Mouse (Mus musculus) hindbrain, embryonic 15.5 days (tissue): ENCODE measurements at regions not wholly inside any gene's neighbourhood (a gene's known extent, or its start where the extent isn't known, plus 50 kb on each side); places are given as distances from the start of the nearest gene placed in this dataset.

ENCODE experiments used
- ATAC-seq: fragments of 200-750 bp; cut with Nextera tagmentation; 2 replicates; pipeline ENCODE4 v1.8.0; 2017; ENCODE audit warnings: low read depth, moderate number of reproducible peaks, moderate TSS enrichment; ENCODE audit not compliant: low FRiP score
- H3K27ac ChIP-seq: fragments of 300-500 bp; sonication (generic); replicated peaks from 2 replicates; pipeline ENCODE4 v1.5.1; 2015; ENCODE audit warnings: mild to moderate bottlenecking, inconsistent platforms
- H3K27me3 ChIP-seq: fragments of 300-500 bp; sonication (generic); 2 replicates; pipeline ENCODE4 v1.6.1; 2015; ENCODE audit warnings: control low read depth, inconsistent platforms
- H3K36me3 ChIP-seq: fragments of 300-500 bp; sonication (generic); 2 replicates; pipeline ENCODE4 v1.6.1; 2015; ENCODE audit warnings: control low read depth, inconsistent platforms
- H3K4me1 ChIP-seq: fragments of 300-500 bp; sonication (generic); replicated peaks from 2 replicates; pipeline ENCODE4 v1.6.1; 2015; ENCODE audit warnings: control low read depth, inconsistent platforms
- H3K4me2 ChIP-seq: fragments of 300-500 bp; sonication (generic); 2 replicates; pipeline ENCODE4 v1.6.1; 2015; ENCODE audit warnings: moderate library complexity, mild to moderate bottlenecking, inconsistent platforms
- H3K4me3 ChIP-seq: fragments of 300-500 bp; sonication (generic); 2 replicates; pipeline ENCODE4 v1.5.1; 2015; ENCODE audit warnings: mild to moderate bottlenecking, inconsistent platforms
- H3K9ac ChIP-seq: fragments of 300-500 bp; sonication (generic); 2 replicates; pipeline ENCODE4 v1.6.1; 2015; ENCODE audit warnings: inconsistent platforms
- H3K9me3 ChIP-seq: fragments of 300-500 bp; sonication (generic); 2 replicates; pipeline ENCODE4 v1.6.1; 2016; ENCODE audit warnings: control low read depth, inconsistent platforms
- WGBS: fragments of 180-500 bp; shearing (Covaris S2); methylation state at CpG from one replicate; pipeline ENCODE4 v1.1.7; 2015; 5-methylcytosine and 5-hydroxymethylcytosine counted together

- 55% methylated on average over 18 of the region's 18 CpGs for WGBS
- H3K27ac ChIP-seq: no peak overlapping the region
- no peak overlapping the region for H3K9ac ChIP-seq
- H3K36me3 ChIP-seq: no peaks in the 10 kb centered on the region
- no peak overlapping the region for H3K4me2 ChIP-seq
- no peaks in the 10 kb centered on the region for H3K9me3 ChIP-seq
- 0 out of 2 replicates have a peak, but pooled peaks cover 5% of the 10 kb centered on the region for H3K4me1 ChIP-seq
- no peaks in the 10 kb centered on the region for H3K27me3 ChIP-seq
- H3K4me3 ChIP-seq: no peak overlapping the region
- ATAC-seq: peak; percentile 93
Measured at GRCm38 (mm10) chr11:19264798-19265671, 246.2 kb upstream of the Meis1 start.

GRCm38 (mm10) chr11:19265672-19265972, 246.8 kb upstream of the Meis1 start:
- ATAC-seq: no peak
- Histone ChIP-seq H3K9me3 (no peaks in the 10 kb centered on the region), H3K4me1 (0 out of 2 replicates have a peak, but pooled peaks cover 5% of the 10 kb centered on the region), H3K4me3 (no peak overlapping the region), H3K4me2 (no peak overlapping the region), H3K9ac (no peak overlapping the region), H3K27ac (no peak overlapping the region), H3K27me3 (no peaks in the 10 kb centered on the region), H3K36me3 (no peaks in the 10 kb centered on the region)
- 51% methylated on average over 3 of the region's 3 CpGs for WGBS

- H3K9me3 ChIP-seq: no peaks in the 10 kb centered on the region
- no peak for ATAC-seq
- 79% methylated on average over 6 of the region's 6 CpGs for WGBS
Measured at GRCm38 (mm10) chr11:19290971-19291370, 272.2 kb upstream of the Meis1 start.

GRCm38 (mm10) chr11:19299411-19299810, 280.6 kb upstream of the Meis1 start:
- H3K27ac ChIP-seq: no peak overlapping the region
- 88% methylated on average over 1 of the region's 1 CpGs for WGBS
- no peak overlapping the region for H3K9ac ChIP-seq
- no peak overlapping the region for H3K4me3 ChIP-seq
- H3K36me3 ChIP-seq: no peaks in the 10 kb centered on the region
- H3K4me1 ChIP-seq: 0 out of 2 replicates have a peak, but pooled peaks cover 4% of the 10 kb centered on the region
- no peak for ATAC-seq
- H3K9me3 ChIP-seq: no peaks in the 10 kb centered on the region
- H3K27me3 ChIP-seq: no peaks in the 10 kb centered on the region
- H3K4me2 ChIP-seq: no peak overlapping the region

More at GRCm38 (mm10) chr11:19290971-19291370, 272.2 kb upstream of the Meis1 start:
- H3K4me1 ChIP-seq: no peaks in the 10 kb centered on the region
- H3K27ac ChIP-seq: no peak overlapping the region
- H3K9ac ChIP-seq: no peak overlapping the region
- no peak overlapping the region for H3K4me2 ChIP-seq
- H3K27me3 ChIP-seq: no peaks in the 10 kb centered on the region
- no peaks in the 10 kb centered on the region for H3K36me3 ChIP-seq
- H3K4me3 ChIP-seq: no peak overlapping the region

GRCm38 (mm10) chr11:19306687-19307086, 287.9 kb upstream of the Meis1 start:
- 89% methylated on average over 5 of the region's 5 CpGs for WGBS
- H3K27ac ChIP-seq: no peak overlapping the region

GRCm38 (mm10) chr11:19330685-19331239, 312.0 kb upstream of the Meis1 start:
- Histone ChIP-seq H3K27ac (no peak overlapping the region), H3K9me3 (no peaks in the 10 kb centered on the region), H3K27me3 (no peaks in the 10 kb centered on the region), H3K4me2 (no peak overlapping the region), H3K4me3 (no peak overlapping the region), H3K36me3 (no peaks in the 10 kb centered on the region), H3K9ac (no peak overlapping the region), H3K4me1 (no peaks in the 10 kb centered on the region)
- no peak for ATAC-seq
- WGBS: 50% methylated on average over 2 of the region's 3 CpGs

More at GRCm38 (mm10) chr11:19306687-19307086, 287.9 kb upstream of the Meis1 start:
- H3K4me1 ChIP-seq: 0 out of 2 replicates have a peak, but pooled peaks cover 4% of the 10 kb centered on the region
- no peak for ATAC-seq
- H3K27me3 ChIP-seq: no peaks in the 10 kb centered on the region
- no peak overlapping the region for H3K4me2 ChIP-seq
- H3K9ac ChIP-seq: no peak overlapping the region
- no peaks in the 10 kb centered on the region for H3K36me3 ChIP-seq
- H3K4me3 ChIP-seq: no peak overlapping the region
- H3K9me3 ChIP-seq: no peaks in the 10 kb centered on the region

- Histone ChIP-seq H3K27me3 (no peaks in the 10 kb centered on the region), H3K4me2 (no peak overlapping the region), H3K4me3 (no peak overlapping the region), H3K36me3 (no peaks in the 10 kb centered on the region), H3K27ac (no peak overlapping the region), H3K9ac (no peak overlapping the region), H3K9me3 (no peaks in the 10 kb centered on the region), H3K4me1 (no peaks in the 10 kb centered on the region)
- no peak for ATAC-seq
Measured at GRCm38 (mm10) chr11:19332274-19332673, 313.5 kb upstream of the Meis1 start.

- Histone ChIP-seq H3K4me2 (no peak overlapping the region), H3K27ac (no peak overlapping the region), H3K36me3 (no peaks in the 10 kb centered on the region), H3K9ac (no peak overlapping the region), H3K9me3 (no peaks in the 10 kb centered on the region), H3K4me3 (no peak overlapping the region), H3K4me1 (no peaks in the 10 kb centered on the region), H3K27me3 (no peaks in the 10 kb centered on the region)
- 62% methylated on average over 1 of the region's 1 CpGs for WGBS
- no peak for ATAC-seq
Measured at GRCm38 (mm10) chr11:19332727-19333126, 313.9 kb upstream of the Meis1 start.

GRCm38 (mm10) chr11:19333908-19334487, 315.2 kb upstream of the Meis1 start:
- Histone ChIP-seq H3K4me2 (no peak overlapping the region), H3K9ac (no peak overlapping the region), H3K4me3 (no peak overlapping the region), H3K4me1 (no peaks in the 10 kb centered on the region), H3K27me3 (no peaks in the 10 kb centered on the region), H3K9me3 (no peaks in the 10 kb centered on the region), H3K36me3 (no peaks in the 10 kb centered on the region), H3K27ac (no peak overlapping the region)
- no peak for ATAC-seq
- 100% methylated on average over 1 of the region's 1 CpGs for WGBS

- 99% methylated on average over 3 of the region's 3 CpGs for WGBS
- H3K4me1 ChIP-seq: no peaks in the 10 kb centered on the region
Measured at GRCm38 (mm10) chr11:19335384-19335783, 316.6 kb upstream of the Meis1 start.

GRCm38 (mm10) chr11:19339721-19340317, 321.0 kb upstream of the Meis1 start:
- H3K4me1 ChIP-seq: no peaks in the 10 kb centered on the region
- H3K9ac ChIP-seq: no peak overlapping the region
- no peak overlapping the region for H3K4me2 ChIP-seq
- H3K27me3 ChIP-seq: no peaks in the 10 kb centered on the region
- no peak overlapping the region for H3K4me3 ChIP-seq
- no peak overlapping the region for H3K27ac ChIP-seq
- WGBS: 97% methylated on average over 7 of the region's 7 CpGs
- H3K36me3 ChIP-seq: no peaks in the 10 kb centered on the region
- H3K9me3 ChIP-seq: no peaks in the 10 kb centered on the region
- ATAC-seq: no peak

More at GRCm38 (mm10) chr11:19335384-19335783, 316.6 kb upstream of the Meis1 start:
- H3K4me3 ChIP-seq: no peak overlapping the region
- no peaks in the 10 kb centered on the region for H3K27me3 ChIP-seq
- no peak for ATAC-seq
- no peak overlapping the region for H3K27ac ChIP-seq
- H3K36me3 ChIP-seq: no peaks in the 10 kb centered on the region
- H3K9ac ChIP-seq: no peak overlapping the region
- no peaks in the 10 kb centered on the region for H3K9me3 ChIP-seq
- H3K4me2 ChIP-seq: no peak overlapping the region

GRCm38 (mm10) chr11:19340889-19341288, 322.1 kb upstream of the Meis1 start:
- no peaks in the 10 kb centered on the region for H3K4me1 ChIP-seq
- H3K27me3 ChIP-seq: no peaks in the 10 kb centered on the region
- H3K36me3 ChIP-seq: no peaks in the 10 kb centered on the region
- H3K9me3 ChIP-seq: no peaks in the 10 kb centered on the region
- H3K4me2 ChIP-seq: no peak overlapping the region
- WGBS: 77% methylated on average over 5 of the region's 5 CpGs
- ATAC-seq: no peak
- no peak overlapping the region for H3K9ac ChIP-seq
- H3K4me3 ChIP-seq: no peak overlapping the region
- no peak overlapping the region for H3K27ac ChIP-seq
